Mouse (Mus musculus): ENCODE data around the gene Prkcsh. TPM values are rescaled to one million over a fixed set of nuclear protein-coding genes. Genes with fewer than 3 reads are reported as not detected.
A peak's percentile ranks its signal among the peaks of the same experiment; 100 is the strongest.

Prkcsh gene
- 100 to 1,000 TPM; 105 to 110 TPM for total RNA-seq (2021)
- long read RNA-seq, experiment 1, transcript Prkcsh-202 (18 exons, 1,983 nt) = major isoform, 27 of 74 reads
- long read RNA-seq, experiment 1, transcript Prkcsh-201 (18 exons, 2,012 nt) = minor isoform, 18 of 74 reads
- long read RNA-seq, experiment 1, partial matches to known transcripts = 18 of 74 reads
- long read RNA-seq, experiment 1, other reads (novel, unspliced or antisense) = 10 of 74 reads
- long read RNA-seq, experiment 2, transcript Prkcsh-202 (18 exons, 1,983 nt) = major isoform, 40 of 111 reads
- long read RNA-seq, experiment 2, transcript Prkcsh-201 (18 exons, 2,012 nt) = minor isoform, 28 of 111 reads
- long read RNA-seq, experiment 2, partial matches to known transcripts = 31 of 111 reads
- long read RNA-seq, experiment 2, other reads (novel, unspliced or antisense) = 10 of 111 reads

- peak; percentile 98 to 100 for DNase-seq (ENCODE audit: low spot score in 2 of 2)
These were observed at the start of gene Prkcsh, which contains the start of gene Ccdc151 for GRCm38 (mm10) chr9:22002194-22003162. Prkcsh (plus strand) TSS chr9:22002806. Ccdc151 (minus strand) TSS chr9:22002634.

- DNase-seq (ENCODE audit: low spot score in 2 of 2) = peak in 1 of 2 experiments; percentile 75
These were observed 49.0 kb upstream of the Prkcsh start for GRCm38 (mm10) chr9:21953600-21953999.

DNA sequence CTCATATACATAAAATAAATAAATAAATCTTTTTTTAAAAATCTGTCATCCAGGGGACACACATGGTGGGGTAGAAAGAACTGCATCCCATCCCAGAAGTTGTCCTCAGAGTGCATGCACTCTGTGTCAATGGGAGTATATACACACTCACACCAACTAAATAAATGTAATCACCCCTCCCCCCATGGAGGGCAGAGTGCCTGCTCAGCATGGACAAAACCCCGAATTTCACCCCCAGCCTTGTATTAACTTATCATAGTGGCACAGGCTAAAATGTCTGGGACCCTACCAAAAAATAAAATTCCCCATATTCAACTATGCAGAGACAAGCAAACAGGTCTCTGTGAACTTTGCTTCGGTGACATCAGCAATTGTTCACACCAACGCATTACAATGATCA is 48.0 kb upstream of the Prkcsh start:
- DNase-seq (ENCODE audit: low spot score in 2 of 2) = no peak

DNA sequence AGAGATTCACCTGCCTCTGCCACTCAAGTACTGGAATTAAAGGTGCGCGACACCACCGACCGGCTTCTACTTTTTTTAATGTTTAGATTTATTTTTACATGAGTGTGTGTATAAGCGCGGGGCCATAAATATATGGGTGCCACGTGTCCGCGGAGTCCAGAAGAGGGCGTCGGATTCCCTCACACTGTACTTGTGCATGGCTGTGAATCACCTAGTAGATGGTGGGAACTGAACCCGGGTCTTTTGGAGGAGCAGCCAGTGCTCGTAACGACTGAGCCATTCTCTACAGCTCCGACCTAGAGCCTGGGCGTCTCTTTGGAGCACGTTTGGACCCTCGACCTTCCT is 47.4 kb upstream of the Prkcsh start:
- DNase-seq (ENCODE audit: low spot score in 2 of 2) = no peak

GRCm38 (mm10) chr9:21955570-21956281 is 46.9 kb upstream of the Prkcsh start, which contains the start of gene Swsap1:
Swsap1 (plus strand) TSS chr9:21955755.
- peak; percentile 99 to 100 for DNase-seq (ENCODE audit: low spot score in 2 of 2)

GRCm38 (mm10) chr9:21958372-21958771 is 44.2 kb upstream of the Prkcsh start:
- DNase-seq (ENCODE audit: low spot score in 2 of 2) = no peak

DNA sequence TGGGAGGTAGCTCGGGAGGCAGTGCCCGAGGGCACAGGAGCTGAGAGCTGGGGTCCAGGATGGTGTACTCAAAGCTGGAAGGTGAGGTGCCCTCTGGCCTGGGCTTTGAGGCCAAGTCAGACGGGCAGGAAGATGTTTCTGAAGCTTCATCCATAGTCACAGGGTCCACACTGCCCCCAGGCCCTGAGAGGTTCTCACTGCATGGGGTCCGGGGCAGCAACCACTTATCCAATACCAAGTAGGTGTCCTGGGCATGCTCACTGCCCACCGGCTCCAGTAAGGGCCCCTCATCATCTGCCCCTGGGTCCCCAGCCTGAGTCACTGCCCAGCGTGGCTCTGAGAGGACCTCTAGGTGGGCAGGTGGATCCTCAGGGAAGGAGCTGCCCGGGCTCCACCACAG is 43.4 kb upstream of the Prkcsh start:
- DNase-seq (ENCODE audit: low spot score in 2 of 2) = no peak

- no peak for DNase-seq (ENCODE audit: low spot score in 2 of 2)
These were observed 42.5 kb upstream of the Prkcsh start for GRCm38 (mm10) chr9:21960135-21960534.

DNA sequence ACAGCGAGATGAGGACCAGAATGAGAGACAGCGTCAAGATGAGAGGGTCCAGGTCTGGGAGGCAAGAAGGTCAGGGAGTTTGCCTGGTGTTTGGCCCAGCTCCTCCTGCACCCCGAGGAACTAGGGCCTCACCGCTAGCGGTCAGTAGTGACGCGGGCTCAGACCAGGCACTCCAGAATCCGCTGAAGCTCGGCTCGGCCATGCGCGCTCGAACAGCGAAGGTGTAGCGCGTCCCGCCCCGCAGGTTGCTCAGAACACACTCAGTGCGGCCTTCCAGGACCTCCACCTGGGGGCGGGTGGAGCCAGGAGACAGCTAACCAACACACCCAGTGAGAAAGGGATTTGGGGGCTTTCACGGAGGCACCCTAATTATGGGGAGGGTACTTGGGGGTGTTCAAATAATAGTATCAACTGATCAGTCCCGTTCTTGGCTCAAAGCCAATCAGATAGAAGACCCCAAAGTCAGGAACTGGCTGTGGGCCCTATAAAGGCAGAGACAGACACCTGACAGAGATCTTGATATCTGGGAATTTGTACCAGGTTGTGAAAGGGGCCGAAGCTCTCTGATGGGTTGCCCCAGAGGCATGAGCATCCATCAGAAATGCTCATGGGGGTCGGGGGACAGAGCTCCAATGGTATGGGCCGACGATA is 41.9 kb upstream of the Prkcsh start:
- no peak for DNase-seq (ENCODE audit: low spot score in 2 of 2)

GRCm38 (mm10) chr9:21961366-21961980 is 41.1 kb upstream of the Prkcsh start:
- DNase-seq (ENCODE audit: low spot score in 2 of 2) = no peak

DNA sequence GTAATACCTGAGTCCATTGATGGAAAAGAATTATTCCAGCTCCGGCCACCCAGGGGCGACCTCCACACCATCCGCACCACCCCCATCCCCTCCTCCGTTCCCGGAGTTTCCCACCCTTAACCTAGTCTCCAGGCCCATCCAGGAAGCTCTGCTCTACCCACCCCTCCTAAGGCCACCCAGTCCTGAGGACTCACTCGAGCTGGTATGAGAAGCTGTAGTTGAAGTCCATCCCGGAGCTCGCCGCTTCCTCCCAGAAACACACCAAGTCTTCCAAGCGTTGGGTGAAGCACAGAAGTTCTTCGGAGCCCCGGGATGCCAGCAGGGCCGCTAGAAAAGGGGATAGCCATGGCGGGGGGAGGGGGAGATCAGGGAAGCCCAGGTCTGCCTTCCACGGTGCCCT is 40.6 kb upstream of the Prkcsh start:
- DNase-seq (ENCODE audit: low spot score in 2 of 2) = no peak

- DNase-seq (ENCODE audit: low spot score in 2 of 2) = peak in 1 of 2 experiments; percentile 68
These were observed 40.1 kb upstream of the Prkcsh start for GRCm38 (mm10) chr9:21962416-21963059.

DNA sequence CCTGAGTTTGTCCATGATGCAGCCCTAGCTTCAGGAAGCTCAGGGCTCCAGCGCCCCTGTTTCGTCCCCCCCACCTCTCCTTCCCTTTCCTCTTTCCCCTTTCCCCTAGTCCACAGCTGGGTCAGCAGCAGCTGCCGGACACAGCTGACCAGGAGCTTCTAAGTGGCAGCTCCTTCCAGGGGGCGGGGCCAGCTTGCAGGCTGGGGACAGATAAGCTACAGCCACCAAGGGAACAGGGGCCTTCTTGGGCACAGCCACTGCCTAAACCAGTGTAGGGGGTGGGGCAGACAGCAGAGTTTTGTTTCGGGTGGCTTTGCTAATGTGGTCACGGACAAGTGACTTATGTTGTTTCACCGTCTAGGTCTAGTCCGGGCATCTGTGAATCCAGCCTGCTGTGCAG is 39.2 kb upstream of the Prkcsh start, which contains the start of gene Epor:
TSS of gene Epor (minus strand) at position 90 of the 400 bp plus-strand sequence.
- no peak for DNase-seq (ENCODE audit: low spot score in 2 of 2)

DNA sequence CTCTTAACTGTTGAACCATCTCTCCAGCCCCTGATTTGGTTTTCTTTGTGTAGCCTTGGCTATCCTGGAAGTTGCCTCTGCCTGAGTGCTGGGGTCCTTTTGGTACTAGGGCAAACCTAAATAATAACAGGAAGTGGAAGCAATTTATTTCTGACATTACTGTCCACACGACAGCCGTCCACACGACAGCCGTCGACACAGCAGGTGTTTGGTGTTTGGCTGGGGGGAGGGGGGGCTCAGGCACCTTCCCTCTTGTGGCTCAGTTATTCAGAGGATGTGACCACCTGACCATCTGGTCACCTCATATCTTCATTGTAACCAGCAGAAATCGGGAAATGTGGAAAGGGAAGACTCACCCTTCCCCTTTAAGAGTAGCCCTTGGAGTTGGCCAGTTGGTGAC is 33.7 kb upstream of the Prkcsh start:
- no peak for DNase-seq (ENCODE audit: low spot score in 2 of 2)

- no peak for DNase-seq (ENCODE audit: low spot score in 2 of 2)
These were observed 33.3 kb upstream of the Prkcsh start for GRCm38 (mm10) chr9:21969304-21969703.

GRCm38 (mm10) chr9:21976626-21977175 is 25.9 kb upstream of the Prkcsh start:
- DNase-seq (ENCODE audit: low spot score in 2 of 2) = no peak

DNA sequence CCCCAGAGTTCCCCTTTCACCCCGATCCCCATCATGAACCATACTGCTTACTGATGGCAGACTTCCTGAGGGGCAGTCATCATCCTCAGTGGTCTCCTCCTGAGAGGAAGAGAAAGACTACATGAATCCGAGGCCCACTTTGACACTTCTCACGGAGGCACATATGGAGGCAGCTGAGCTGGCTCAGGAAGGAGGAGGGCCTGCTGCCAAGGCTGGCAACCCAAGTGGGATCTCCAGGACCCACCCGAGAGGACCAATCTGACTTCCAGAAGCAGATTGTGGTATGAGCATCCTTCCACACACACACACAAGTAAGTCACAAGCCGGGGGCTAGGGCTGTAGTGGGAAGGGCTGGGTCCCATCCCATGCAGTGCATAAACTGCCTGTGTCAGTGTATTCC is 25.3 kb upstream of the Prkcsh start:
- no peak for DNase-seq (ENCODE audit: low spot score in 2 of 2)

- DNase-seq (ENCODE audit: low spot score in 2 of 2) = no peak
These were observed 24.6 kb upstream of the Prkcsh start for GRCm38 (mm10) chr9:21977972-21978371.

DNA sequence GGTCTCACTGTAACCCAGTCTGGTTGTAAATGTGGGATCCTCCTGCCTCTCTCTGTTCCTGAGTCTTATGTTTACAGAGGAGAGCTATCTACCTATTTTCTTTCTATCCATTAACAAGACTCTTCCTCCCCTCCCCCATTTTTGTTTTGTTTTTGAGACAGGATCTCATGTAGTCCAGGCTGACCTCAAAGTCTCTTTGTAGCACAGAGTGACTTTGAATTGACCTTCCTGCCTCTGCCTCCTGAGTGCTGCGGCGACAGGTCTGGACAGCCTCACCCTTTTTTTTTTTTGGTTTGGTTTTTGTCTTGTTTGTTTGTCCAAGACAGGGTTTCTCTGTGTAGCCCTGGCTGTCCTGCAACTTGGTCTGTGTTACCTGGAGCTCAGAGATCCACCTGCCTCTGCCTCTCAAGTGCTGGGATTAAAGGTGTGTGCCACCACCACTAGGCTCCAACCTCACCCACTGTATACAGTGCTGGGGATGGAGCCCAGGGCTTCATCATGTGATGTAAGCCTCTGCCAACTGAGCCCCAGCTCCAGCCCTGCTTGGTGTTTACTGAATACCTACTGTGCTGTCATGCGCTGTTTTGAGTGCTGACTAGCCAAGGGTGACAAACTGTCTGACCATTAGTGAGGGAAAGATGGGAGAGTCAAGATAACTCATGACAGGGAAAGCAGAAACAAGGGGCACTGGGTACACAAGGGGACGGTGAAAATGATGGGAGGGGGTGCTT is 24.0 kb upstream of the Prkcsh start:
- no peak for DNase-seq (ENCODE audit: low spot score in 2 of 2)

All from layer of hippocampus, postnatal 14 days (tissue).